Comparison of ENCODE assay signal across 10 mouse cellular contexts in the genomic region with DNA sequence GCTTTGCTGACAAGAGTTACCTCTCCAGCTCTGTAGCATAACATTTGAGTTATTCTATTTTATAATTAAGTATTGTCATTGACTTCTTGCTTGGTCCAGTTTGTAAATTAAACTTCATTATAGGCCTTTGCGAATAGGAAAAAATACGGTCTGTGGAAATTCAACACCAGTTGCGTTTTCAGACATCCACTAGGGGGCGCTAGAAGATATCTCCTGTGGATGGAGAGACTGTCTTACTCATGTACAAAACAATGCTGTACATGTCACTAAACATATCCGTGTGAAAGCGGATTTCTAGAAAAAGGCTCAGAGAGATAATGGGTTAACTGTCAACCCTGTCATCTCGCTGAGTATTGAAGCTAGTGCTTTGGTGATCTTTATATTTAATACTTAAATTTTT. TPM values are rescaled to one million over a fixed set of nuclear protein-coding genes. Genes with fewer than 3 reads are reported as not detected.
DNase-seq lines count a peak whose midpoint lies in the region; ATAC-seq and TF ChIP-seq lines count a peak whose summit lies in the region.
"Had no signal": no experiment of that assay in that cellular context is flagged by ENCODE, and none has a peak within 500 bp of the region (broad histone marks: within the 10 kb centered on the region; RNA-seq: fewer than 3 reads in every experiment).

No protein-coding gene starts in this region.

- ATAC-seq in forebrain, embryonic 14.5 days = no peak
- no peak for ATAC-seq in liver, embryonic 14.5 days (ENCODE audit: insufficient read depth)
- no peak for ATAC-seq in liver, embryonic 11.5 days (replicated peaks; ENCODE audit: low FRiP score)
- ATAC-seq in neutrophil, adult 5-6 weeks (ENCODE audit: extremely low read depth, insufficient number of reproducible peaks, low FRiP score, poor library complexity, severe bottlenecking) = peak; percentile 67
- no peak for ATAC-seq in activated CD4-positive, CD25-positive, alpha-beta regulatory T cell, adult 4 months

- TF ChIP-seq EP300 in liver, embryonic 14.5 days (IDR thresholded peaks at IDR 0.05; ENCODE audit: low read depth) = no peak

- no peaks in the 10 kb centered on the region for H3K9me3 ChIP-seq in forebrain, embryonic 14.5 days (replicated peaks; ENCODE audit: control insufficient read depth, low read length)
- H3K9me3 ChIP-seq in forebrain, embryonic 10.5 days = no peaks in the 10 kb centered on the region
- H3K9me3 ChIP-seq in liver, embryonic 14.5 days (ENCODE audit: control insufficient read depth, low read length) = no peaks in the 10 kb centered on the region
- 0 out of 2 replicates have a peak, but pooled peaks cover 3% of the 10 kb centered on the region for H3K9me3 ChIP-seq in liver, embryonic 11.5 days (ENCODE audit: control insufficient read depth, low read length)
- H3K9me3 ChIP-seq: heart, embryonic 13.5 days; stomach, embryonic 15.5 days had no signal

- peak; percentile 68 for TF ChIP-seq CTCF in liver, embryonic 14.5 days (IDR thresholded peaks at IDR 0.05; ENCODE audit: low read depth)

- H3K4me1 ChIP-seq in forebrain, embryonic 14.5 days (ENCODE audit: control insufficient read depth, insufficient read depth, low read length) = no peaks in the 10 kb centered on the region
- H3K4me1 ChIP-seq in forebrain, embryonic 10.5 days = no peaks in the 10 kb centered on the region
- H3K4me1 ChIP-seq in liver, embryonic 14.5 days (replicated peaks; ENCODE audit: control insufficient read depth in 2 of 2, insufficient read depth in 2 of 2, low read length in 1 of 2) = no peaks in the 10 kb centered on the region
- no peaks in the 10 kb centered on the region for H3K4me1 ChIP-seq in liver, embryonic 11.5 days (replicated peaks; ENCODE audit: control insufficient read depth, insufficient read depth, low read length)
- H3K4me1 ChIP-seq: heart, embryonic 13.5 days; stomach, embryonic 15.5 days had no signal

- no peaks in the 10 kb centered on the region for H3K36me3 ChIP-seq in forebrain, embryonic 14.5 days (ENCODE audit: control insufficient read depth, insufficient read depth, low read length)
- H3K36me3 ChIP-seq in forebrain, embryonic 10.5 days (replicated peaks) = no peaks in the 10 kb centered on the region
- no peaks in the 10 kb centered on the region for H3K36me3 ChIP-seq in liver, embryonic 14.5 days (replicated peaks; ENCODE audit: control insufficient read depth, insufficient read depth, low read depth)
- H3K36me3 ChIP-seq in liver, embryonic 11.5 days (ENCODE audit: control insufficient read depth, insufficient read depth, low read length) = no peaks in the 10 kb centered on the region
- H3K36me3 ChIP-seq: heart, embryonic 13.5 days; stomach, embryonic 15.5 days had no signal

- 42% methylated on average over 7 of the region's 7 CpGs for WGBS in forebrain, embryonic 14.5 days
- WGBS in forebrain, embryonic 10.5 days = 47% methylated on average over 7 of the region's 7 CpGs
- 22% methylated on average over 7 of the region's 7 CpGs for WGBS in liver, embryonic 14.5 days (ENCODE audit: insufficient replicate concordance)
- WGBS in liver, embryonic 11.5 days = 34% methylated on average over 7 of the region's 7 CpGs

- H3K4me2 ChIP-seq in forebrain, embryonic 14.5 days (ENCODE audit: low read length) = no peak overlapping the region
- H3K4me2 ChIP-seq in liver, embryonic 14.5 days (ENCODE audit: low read depth) = no peak overlapping the region
- no peak overlapping the region for H3K4me2 ChIP-seq in liver, embryonic 11.5 days
- H3K4me2 ChIP-seq: heart, embryonic 13.5 days; stomach, embryonic 15.5 days had no signal

- no peak overlapping the region for H3K27ac ChIP-seq in forebrain, embryonic 14.5 days (ENCODE audit: low read depth, low read length)
- H3K27ac ChIP-seq in forebrain, embryonic 10.5 days = no peak overlapping the region
- H3K27ac ChIP-seq in liver, embryonic 14.5 days = no peak overlapping the region
- no peak overlapping the region for H3K27ac ChIP-seq in liver, embryonic 11.5 days (ENCODE audit: low read depth, low read length)
- H3K27ac ChIP-seq: heart, embryonic 13.5 days; stomach, embryonic 15.5 days had no signal

- no peak overlapping the region for H3K9ac ChIP-seq in forebrain, embryonic 14.5 days (ENCODE audit: low read length)
- no peak overlapping the region for H3K9ac ChIP-seq in liver, embryonic 14.5 days (replicated peaks)
- H3K9ac ChIP-seq in liver, embryonic 11.5 days (ENCODE audit: low read depth, low read length) = no peak overlapping the region
- H3K9ac ChIP-seq: heart, embryonic 13.5 days; stomach, embryonic 15.5 days had no signal

- H3K4me3 ChIP-seq in forebrain, embryonic 14.5 days (ENCODE audit: low read depth, low read length) = no peak overlapping the region
- no peak overlapping the region for H3K4me3 ChIP-seq in forebrain, embryonic 10.5 days
- H3K4me3 ChIP-seq in liver, embryonic 14.5 days (ENCODE audit: insufficient read depth in 1 of 2, low read depth in 2 of 2, low read length in 2 of 2) = no peak overlapping the region
- no peak overlapping the region for H3K4me3 ChIP-seq in liver, embryonic 11.5 days (ENCODE audit: low read depth, low read length)
- H3K4me3 ChIP-seq: heart, embryonic 13.5 days; stomach, embryonic 15.5 days had no signal

- H3K27me3 ChIP-seq in forebrain, embryonic 14.5 days (replicated peaks; ENCODE audit: control insufficient read depth, insufficient read depth, low read length) = no peaks in the 10 kb centered on the region
- no peaks in the 10 kb centered on the region for H3K27me3 ChIP-seq in forebrain, embryonic 10.5 days (ENCODE audit: poor library complexity, severe bottlenecking)
- no peaks in the 10 kb centered on the region for H3K27me3 ChIP-seq in liver, embryonic 14.5 days (ENCODE audit: control insufficient read depth, insufficient read depth, low read length)
- no peaks in the 10 kb centered on the region for H3K27me3 ChIP-seq in liver, embryonic 11.5 days (replicated peaks; ENCODE audit: control insufficient read depth, insufficient read depth, low read length)
- H3K27me3 ChIP-seq: heart, embryonic 13.5 days; stomach, embryonic 15.5 days had no signal

- DNase-seq in forebrain, embryonic 14.5 days (ENCODE audit: low spot score) = peak; percentile 76
- DNase-seq in forebrain, embryonic 10.5 days (ENCODE audit: extremely low spot score, low spot score) = no peak
- no peak for DNase-seq in liver, embryonic 14.5 days (ENCODE audit: low read depth in 3 of 3, low spot score in 3 of 3)
- DNase-seq in liver, embryonic 11.5 days (ENCODE audit: low spot score) = no peak
- peak; percentile 78 for DNase-seq in ZHBTc4 (ENCODE audit: low read depth, low spot score)
- peak; percentile 49 for DNase-seq in hindlimb bud, embryonic 11.5 days (ENCODE audit: extremely low spot score, low read depth, low spot score)

RNA-seq across cellular contexts. Expression of gene Gm525, which starts 11.0 kb away (rescaled TPM):
- polyA plus RNA-seq in forebrain, embryonic 14.5 days (2014; fragmentation: Nextera tagmentation; extraction: Ambion mirVana) = not detected in 2 replicates
- polyA plus RNA-seq in forebrain, embryonic 10.5 days (2016; fragmentation: Nextera tagmentation; extraction: Ambion mirVana) = not detected in 2 replicates
- not detected in 2 replicates for polyA plus RNA-seq in liver, embryonic 14.5 days (2012; rRNA removed)
- not detected in 2 replicates for polyA plus RNA-seq in liver, embryonic 14.5 days (2014; fragmentation: Nextera tagmentation; extraction: Ambion mirVana)
- not detected in 2 replicates for polyA plus RNA-seq in liver, embryonic 11.5 days (2014; fragmentation: Nextera tagmentation; extraction: Ambion mirVana)
- total RNA-seq in neutrophil, adult 5-6 weeks (2017) = not detected in 2 replicates
- polyA plus RNA-seq in activated CD4-positive, CD25-positive, alpha-beta regulatory T cell, adult 4 months (2017; shearing (Covaris generic)) = not detected
- polyA plus RNA-seq: heart, embryonic 13.5 days had no signal

RNA-seq across cellular contexts. Expression of gene Dgke, which starts 18.0 kb away (rescaled TPM):
- 9.9 and 12.0 TPM in 2 replicates for polyA plus RNA-seq in forebrain, embryonic 14.5 days (2014; fragmentation: Nextera tagmentation; extraction: Ambion mirVana)
- polyA plus RNA-seq in forebrain, embryonic 10.5 days (2016; fragmentation: Nextera tagmentation; extraction: Ambion mirVana) = 4.3 and 4.8 TPM in 2 replicates
- polyA plus RNA-seq in liver, embryonic 14.5 days (2012; rRNA removed) = 0.55 and 0.63 TPM in 2 replicates
- polyA plus RNA-seq in liver, embryonic 14.5 days (2014; fragmentation: Nextera tagmentation; extraction: Ambion mirVana) = 0.37 and 0.39 TPM in 2 replicates
- 1.8 and 1.9 TPM in 2 replicates for polyA plus RNA-seq in liver, embryonic 11.5 days (2014; fragmentation: Nextera tagmentation; extraction: Ambion mirVana)
- total RNA-seq in neutrophil, adult 5-6 weeks (2017) = 9.7 and 9.9 TPM in 2 replicates
- 1 to 10 TPM; 3.7 to 4.9 TPM for polyA plus RNA-seq in activated CD4-positive, CD25-positive, alpha-beta regulatory T cell, adult 4 months (2017; shearing (Covaris generic))

Comparison
In these comparisons a context has a peak if more than half of its experiments do, and no peak if none do; other contexts are left out.
1. DNase-seq: peak in forebrain, embryonic 14.5 days (single experiment), ZHBTc4 (single experiment) and hindlimb bud, embryonic 11.5 days (single experiment); none in forebrain, embryonic 10.5 days (single experiment), liver, embryonic 14.5 days (0 of 3) and liver, embryonic 11.5 days (single experiment).